Mouse (Mus musculus): ENCODE results near the gene Osbpl8.

DNA sequence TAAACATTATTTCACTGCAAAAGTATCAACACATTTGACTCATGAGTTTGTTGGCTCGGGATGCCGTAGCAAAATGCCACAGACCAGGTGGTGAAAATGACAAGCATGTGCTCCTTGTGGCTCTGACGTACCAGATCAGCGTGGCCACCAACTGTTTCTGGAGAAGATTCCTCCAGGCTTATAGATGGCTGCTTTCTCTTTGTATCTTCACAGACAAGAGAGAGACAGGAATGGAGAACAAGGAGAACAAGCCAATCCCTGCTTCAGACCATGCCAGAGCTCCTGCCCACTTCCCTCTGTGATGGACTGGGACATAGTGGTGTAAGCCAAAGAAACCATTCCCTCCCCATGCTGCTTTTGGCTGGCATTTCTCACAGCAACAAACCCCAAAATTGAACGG lies 179.0 kb downstream of the Osbpl8 start:
- no peak for TF ChIP-seq CTCF (IDR thresholded peaks at IDR 0.05; ENCODE audit: extremely low read depth, insufficient read depth, low read length)
- no peak for TF ChIP-seq POLR2A (IDR thresholded peaks at IDR 0.05; ENCODE audit: extremely low read depth, insufficient read depth, low read length)

Data from cortical plate, adult 2 months (tissue).